13 mouse cellular contexts compared by ENCODE assay signal in genomic region chr13:46844561-46845235, GRCm38 (mm10).
DNase-seq lines count a peak whose midpoint lies in the region.
"Had no signal": no experiment of that assay in that cellular context is flagged by ENCODE, and none has a peak within 500 bp of the region (broad histone marks: within the 10 kb centered on the region; RNA-seq: fewer than 3 reads in every experiment).

No protein-coding gene starts in this region.

- DNase-seq in layer of hippocampus, adult 9-10 months (ENCODE audit: low spot score) = peak; percentile 36
- DNase-seq in layer of hippocampus, postnatal 14 days (ENCODE audit: low spot score in 2 of 2) = no peak
- peak; percentile 6 for DNase-seq in thymus, postnatal 25 days
- no peak for DNase-seq in thymus, postnatal 10 days (ENCODE audit: low spot score in 2 of 2)
- DNase-seq in cerebellum, adult 9-10 months = peak; percentile 90
- DNase-seq in embryo, embryonic 11 days = no peak
- DNase-seq in Muller cell, postnatal 12 days (ENCODE audit: inconsistent ontology term) = no peak
- DNase-seq: adrenal gland, adult 8-10 months; B cell, adult 2 months; gastrocnemius, adult 2 months; kidney, adult 2 months; kidney, postnatal 10 days; liver, postnatal 0 days had no signal

Comparison
In these comparisons a context has a peak if more than half of its experiments do, and no peak if none do; other contexts are left out.
1. DNase-seq: peak in layer of hippocampus, adult 9-10 months (single experiment), thymus, postnatal 25 days (single experiment) and cerebellum, adult 9-10 months (single experiment); none in layer of hippocampus, postnatal 14 days (0 of 2), thymus, postnatal 10 days (0 of 2), embryo, embryonic 11 days (single experiment) and Muller cell, postnatal 12 days (single experiment).